Mouse (Mus musculus) embryonic facial prominence, embryonic 15.5 days (tissue): ENCODE data around the gene Sec14l2. TPM values are rescaled to one million over a fixed set of nuclear protein-coding genes. Genes with fewer than 3 reads are reported as not detected.

Experiments used
- ATAC-seq: fragments of 200-750 bp; cut with Nextera tagmentation; 2 replicates; pipeline ENCODE4 v1.8.0; 2017; ENCODE audit warnings: low read depth, moderate TSS enrichment; ENCODE audit not compliant: insufficient number of reproducible peaks, low FRiP score, low TSS enrichment
- H3K27ac ChIP-seq: fragments of 300-500 bp; sonication (generic); replicated peaks from 2 replicates; pipeline ENCODE4 v1.5.1; 2015; ENCODE audit warnings: mild to moderate bottlenecking, inconsistent platforms
- H3K27me3 ChIP-seq: fragments of 300-500 bp; sonication (generic); 2 replicates; pipeline ENCODE4 v1.6.1; 2015; ENCODE audit warnings: inconsistent platforms
- H3K36me3 ChIP-seq: fragments of 300-500 bp; sonication (generic); 2 replicates; pipeline ENCODE4 v1.6.1; 2015; ENCODE audit warnings: mild to moderate bottlenecking, inconsistent platforms
- H3K4me1 ChIP-seq: fragments of 300-500 bp; sonication (generic); 2 replicates; pipeline ENCODE4 v1.6.1; 2015; ENCODE audit warnings: inconsistent platforms
- H3K4me2 ChIP-seq: fragments of 300-500 bp; sonication (generic); replicated peaks from 2 replicates; pipeline ENCODE4 v1.6.1; 2015; ENCODE audit warnings: mild to moderate bottlenecking, inconsistent platforms
- H3K4me3 ChIP-seq: fragments of 300-500 bp; sonication (generic); replicated peaks from 2 replicates; pipeline ENCODE4 v1.5.1; 2015; ENCODE audit warnings: mild to moderate bottlenecking, inconsistent platforms
- H3K9ac ChIP-seq: fragments of 300-500 bp; sonication (generic); 2 replicates; pipeline ENCODE4 v1.6.1; 2015; ENCODE audit warnings: inconsistent platforms
- H3K9me3 ChIP-seq: fragments of 300-500 bp; sonication (generic); replicated peaks from 2 replicates; pipeline ENCODE4 v1.6.1; 2016; ENCODE audit warnings: inconsistent platforms
- WGBS: fragments of 180-500 bp; shearing (Covaris S2); methylation state at CpG from one replicate; pipeline ENCODE4 v1.1.7; 2015; 5-methylcytosine and 5-hydroxymethylcytosine counted together
- polyA plus RNA-seq: library from polyadenylated mRNA; unstranded; fragments of >200 nt; fragmentation: Nextera tagmentation; extraction: Ambion mirVana; gene quantifications from 2 replicates; pipeline ENCODE4 v1.2.1, GENCODE M21; 2015

Sec14l2 gene
- polyA plus RNA-seq, 1 experiment from 2014 or later = 4.7 TPM

GRCm38 (mm10) chr11:4078267-4078933 lies 44.8 kb downstream of the Sec14l2 start:
- Histone ChIP-seq H3K36me3 (no peaks in the 10 kb centered on the region), H3K4me3 (no peak overlapping the region), H3K4me2 (no peak overlapping the region), H3K27ac (no peak overlapping the region), H3K27me3 (no peaks in the 10 kb centered on the region), H3K9ac (no peak overlapping the region), H3K9me3 (no peaks in the 10 kb centered on the region), H3K4me1 (no peaks in the 10 kb centered on the region)
- ATAC-seq = no peak
- WGBS = 84% methylated on average over 7 of the region's 7 CpGs

- H3K36me3 ChIP-seq = no peaks in the 10 kb centered on the region
- 16% methylated on average over 8 of the region's 8 CpGs for WGBS
- no peak for ATAC-seq
Measured at GRCm38 (mm10) chr11:4076633-4077032, 46.6 kb downstream of the Sec14l2 start.

GRCm38 (mm10) chr11:4069664-4070063 lies 53.6 kb downstream of the Sec14l2 start:
- Histone ChIP-seq H3K4me3 (no peak overlapping the region), H3K27me3 (no peaks in the 10 kb centered on the region), H3K27ac (no peak overlapping the region), H3K36me3 (no peaks in the 10 kb centered on the region), H3K4me1 (no peaks in the 10 kb centered on the region), H3K9me3 (no peaks in the 10 kb centered on the region), H3K9ac (no peak overlapping the region), H3K4me2 (no peak overlapping the region)
- no peak for ATAC-seq
- 68% methylated on average over 1 of the region's 1 CpGs for WGBS

More at GRCm38 (mm10) chr11:4076633-4077032, 46.6 kb downstream of the Sec14l2 start:
- Histone ChIP-seq H3K9me3 (no peaks in the 10 kb centered on the region), H3K4me2 (no peak overlapping the region), H3K4me1 (no peaks in the 10 kb centered on the region), H3K4me3 (no peak overlapping the region), H3K9ac (no peak overlapping the region), H3K27me3 (no peaks in the 10 kb centered on the region), H3K27ac (no peak overlapping the region)

- H3K36me3 ChIP-seq = no peaks in the 10 kb centered on the region
- no peaks in the 10 kb centered on the region for H3K9me3 ChIP-seq
- no peaks in the 10 kb centered on the region for H3K27me3 ChIP-seq
- H3K4me3 ChIP-seq = no peak within 1 kb of the TSS
- no peak within 1 kb of the TSS for H3K4me2 ChIP-seq
- no peak within 1 kb of the TSS for H3K27ac ChIP-seq
- no peak within 1 kb of the TSS for H3K9ac ChIP-seq
- ATAC-seq = no peak
- H3K4me1 ChIP-seq = no peaks in the 10 kb centered on the region
- 51% methylated on average over 5 of the region's 5 CpGs for WGBS
Measured at GRCm38 (mm10) chr11:4064627-4065122, 58.5 kb downstream of the Sec14l2 start, which contains the start of gene Sec14l3. Sec14l3 (plus strand) TSS chr11:4064841.

GRCm38 (mm10) chr11:4062981-4063380 lies 60.2 kb downstream of the Sec14l2 start:
- no peak overlapping the region for H3K9ac ChIP-seq
- H3K4me1 ChIP-seq = no peaks in the 10 kb centered on the region
- H3K9me3 ChIP-seq = no peaks in the 10 kb centered on the region
- no peaks in the 10 kb centered on the region for H3K36me3 ChIP-seq
- H3K27ac ChIP-seq = no peak overlapping the region
- H3K4me3 ChIP-seq = no peak overlapping the region
- ATAC-seq = no peak
- no peak overlapping the region for H3K4me2 ChIP-seq
- 37% methylated on average over 6 of the region's 6 CpGs for WGBS
- no peaks in the 10 kb centered on the region for H3K27me3 ChIP-seq

- Histone ChIP-seq H3K27ac (no peak overlapping the region), H3K9me3 (no peaks in the 10 kb centered on the region), H3K36me3 (no peaks in the 10 kb centered on the region), H3K4me3 (no peak overlapping the region), H3K9ac (no peak overlapping the region), H3K4me1 (no peaks in the 10 kb centered on the region), H3K27me3 (no peaks in the 10 kb centered on the region), H3K4me2 (no peak overlapping the region)
- no peak for ATAC-seq
- 87% methylated on average over 4 of the region's 4 CpGs for WGBS
Measured at GRCm38 (mm10) chr11:4062523-4062922, 60.7 kb downstream of the Sec14l2 start.

GRCm38 (mm10) chr11:4060866-4061575 lies 62.2 kb downstream of the Sec14l2 start:
- ATAC-seq = no peak
- Histone ChIP-seq H3K4me2 (no peak overlapping the region), H3K27me3 (no peaks in the 10 kb centered on the region), H3K9ac (no peak overlapping the region), H3K36me3 (no peaks in the 10 kb centered on the region), H3K4me1 (no peaks in the 10 kb centered on the region), H3K27ac (no peak overlapping the region), H3K4me3 (no peak overlapping the region), H3K9me3 (no peaks in the 10 kb centered on the region)
- 70% methylated on average over 5 of the region's 5 CpGs for WGBS

- Histone ChIP-seq H3K27me3 (no peaks in the 10 kb centered on the region), H3K4me1 (no peaks in the 10 kb centered on the region), H3K4me2 (no peak overlapping the region), H3K9me3 (no peaks in the 10 kb centered on the region), H3K9ac (no peak overlapping the region), H3K36me3 (no peaks in the 10 kb centered on the region), H3K4me3 (no peak overlapping the region), H3K27ac (no peak overlapping the region)
- WGBS = 19% methylated on average over 5 of the region's 5 CpGs
- no peak for ATAC-seq
Measured at GRCm38 (mm10) chr11:4053586-4053985, 69.6 kb downstream of the Sec14l2 start.

- no peaks in the 10 kb centered on the region for H3K36me3 ChIP-seq
- H3K4me1 ChIP-seq = no peaks in the 10 kb centered on the region
- ATAC-seq = no peak
Measured at GRCm38 (mm10) chr11:4048438-4048837, 74.8 kb downstream of the Sec14l2 start.

GRCm38 (mm10) chr11:4047766-4048165 lies 75.4 kb downstream of the Sec14l2 start:
- WGBS = 83% methylated on average over 2 of the region's 2 CpGs
- Histone ChIP-seq H3K36me3 (no peaks in the 10 kb centered on the region), H3K27me3 (no peaks in the 10 kb centered on the region), H3K27ac (no peak overlapping the region), H3K9me3 (no peaks in the 10 kb centered on the region), H3K4me3 (no peak overlapping the region), H3K4me1 (no peaks in the 10 kb centered on the region), H3K9ac (no peak overlapping the region), H3K4me2 (no peak overlapping the region)
- ATAC-seq = no peak

More at GRCm38 (mm10) chr11:4048438-4048837, 74.8 kb downstream of the Sec14l2 start:
- no peaks in the 10 kb centered on the region for H3K9me3 ChIP-seq
- H3K27me3 ChIP-seq = no peaks in the 10 kb centered on the region
- no peak overlapping the region for H3K4me3 ChIP-seq
- H3K9ac ChIP-seq = no peak overlapping the region
- H3K27ac ChIP-seq = no peak overlapping the region
- H3K4me2 ChIP-seq = no peak overlapping the region
- 77% methylated on average over 6 of the region's 6 CpGs for WGBS
